Mouse (Mus musculus): Measurements from ENCODE around the gene Ovol3. TPM values are rescaled to one million over a fixed set of nuclear protein-coding genes. Genes with fewer than 3 reads are reported as not detected.

The Ovol3 gene
- polyA plus RNA-seq, 1 experiment: not detected

DNA sequence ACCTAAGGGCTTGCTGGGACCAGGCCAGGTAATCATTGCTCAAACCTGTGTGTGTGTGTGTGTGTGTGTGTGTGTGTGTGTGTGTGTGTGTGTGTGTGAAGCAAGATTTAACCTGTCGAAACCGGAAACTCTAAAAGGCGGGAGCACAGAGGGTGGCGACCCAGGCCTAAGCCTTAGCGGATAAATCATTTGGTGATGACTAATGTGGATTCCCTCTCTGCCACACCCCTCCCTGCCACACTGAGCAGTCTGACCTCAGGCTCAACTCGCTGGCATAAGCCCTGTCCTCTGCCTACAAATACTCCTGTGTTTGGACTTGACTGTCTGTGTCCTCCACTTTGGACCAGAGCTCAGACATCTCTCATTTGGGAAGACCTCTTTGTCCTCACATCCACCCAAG, 39.4 kb downstream of the Ovol3 start:
- Histone ChIP-seq H3ac (ENCODE audit: control insufficient read depth, insufficient read length, low read depth) (no peak overlapping the region), H3K79me3 (ENCODE audit: low read depth) (peaks cover 20% of the 10 kb centered on the region), H3K27me3 (ENCODE audit: control insufficient read depth, insufficient read depth, insufficient read length) (no peaks in the 10 kb centered on the region), H3K79me2 (ENCODE audit: control insufficient read depth, insufficient read depth) (peaks cover 32% of the 10 kb centered on the region), H3K36me3 (ENCODE audit: control insufficient read depth, insufficient read depth) (peaks cover 9% of the 10 kb centered on the region), H3K4me3 (ENCODE audit: insufficient read depth, poor library complexity, severe bottlenecking) (no peak overlapping the region)
- TF ChIP-seq CEBPB (IDR thresholded peaks at IDR 0.05; ENCODE audit: low read depth) (peak; percentile 33), USF1 (IDR thresholded peaks at IDR 0.05; ENCODE audit: low read depth) (no peak)

DNA sequence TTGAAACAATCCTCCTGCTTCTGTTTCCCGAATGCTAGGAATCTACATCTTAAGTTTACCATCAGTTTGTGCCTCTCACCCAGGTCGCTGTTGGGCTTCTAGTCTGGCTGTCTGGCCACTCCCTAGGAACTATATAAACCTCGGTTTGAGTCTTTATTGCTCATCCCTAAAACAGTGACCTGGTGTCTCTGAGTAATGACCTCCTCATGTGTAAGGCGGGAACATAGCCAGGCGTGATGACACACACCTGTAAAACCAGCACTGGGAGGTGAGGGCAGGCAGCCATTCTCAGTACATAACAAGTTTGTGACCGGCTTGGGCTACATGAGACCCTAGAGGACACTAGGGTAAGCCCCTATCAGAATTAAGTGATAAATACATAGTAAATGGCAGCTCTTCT, 40.1 kb downstream of the Ovol3 start:
- TF ChIP-seq FOSL1 (IDR thresholded peaks at IDR 0.05; ENCODE audit: insufficient read depth, low read length, poor library complexity, severe bottlenecking): no peak
- Histone ChIP-seq H3K4me3 (ENCODE audit: insufficient read depth, poor library complexity, severe bottlenecking) (no peak overlapping the region), H3ac (ENCODE audit: control insufficient read depth, insufficient read length, low read depth) (no peak overlapping the region), H3K79me3 (ENCODE audit: low read depth) (peaks cover 20% of the 10 kb centered on the region), H3K36me3 (ENCODE audit: control insufficient read depth, insufficient read depth) (peaks cover 16% of the 10 kb centered on the region), H3K79me2 (ENCODE audit: control insufficient read depth, insufficient read depth) (peaks cover 32% of the 10 kb centered on the region), H3K27me3 (ENCODE audit: control insufficient read depth, insufficient read depth, insufficient read length) (no peaks in the 10 kb centered on the region)

DNA sequence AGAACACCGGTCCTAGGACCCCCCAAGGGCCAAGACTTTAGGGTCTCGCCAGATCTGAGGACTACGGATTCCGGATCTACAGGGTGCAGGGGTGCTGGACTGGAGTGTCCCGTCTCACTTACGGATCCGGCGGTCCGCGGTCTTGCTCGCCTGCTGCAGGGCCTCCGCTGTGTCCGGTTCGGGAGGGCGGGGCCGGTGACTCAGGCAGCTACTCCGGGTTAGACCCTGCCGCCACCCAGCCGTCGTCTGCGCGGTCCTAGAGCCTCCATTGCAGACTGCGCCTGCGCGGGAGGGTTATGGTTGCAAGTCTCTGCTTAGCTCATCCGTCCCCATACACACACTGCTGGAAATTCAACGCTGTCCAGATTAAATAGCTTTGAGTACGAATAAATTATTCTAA, 40.6 kb downstream of the Ovol3 start:
- Histone ChIP-seq H3K36me3 (ENCODE audit: control insufficient read depth, insufficient read depth) (peaks cover 21% of the 10 kb centered on the region), H3K79me3 (ENCODE audit: low read depth) (peaks cover 20% of the 10 kb centered on the region), H3K79me2 (ENCODE audit: control insufficient read depth, insufficient read depth) (peaks cover 32% of the 10 kb centered on the region), H3ac (ENCODE audit: control insufficient read depth, insufficient read length, low read depth) (peak overlapping the region; percentile 82), H3K27me3 (ENCODE audit: control insufficient read depth, insufficient read depth, insufficient read length) (no peaks in the 10 kb centered on the region), H3K4me3 (ENCODE audit: insufficient read depth, poor library complexity, severe bottlenecking) (peak overlapping the region; percentile 79)
- no peak for TF ChIP-seq USF1 (IDR thresholded peaks at IDR 0.05; ENCODE audit: low read depth)

DNA sequence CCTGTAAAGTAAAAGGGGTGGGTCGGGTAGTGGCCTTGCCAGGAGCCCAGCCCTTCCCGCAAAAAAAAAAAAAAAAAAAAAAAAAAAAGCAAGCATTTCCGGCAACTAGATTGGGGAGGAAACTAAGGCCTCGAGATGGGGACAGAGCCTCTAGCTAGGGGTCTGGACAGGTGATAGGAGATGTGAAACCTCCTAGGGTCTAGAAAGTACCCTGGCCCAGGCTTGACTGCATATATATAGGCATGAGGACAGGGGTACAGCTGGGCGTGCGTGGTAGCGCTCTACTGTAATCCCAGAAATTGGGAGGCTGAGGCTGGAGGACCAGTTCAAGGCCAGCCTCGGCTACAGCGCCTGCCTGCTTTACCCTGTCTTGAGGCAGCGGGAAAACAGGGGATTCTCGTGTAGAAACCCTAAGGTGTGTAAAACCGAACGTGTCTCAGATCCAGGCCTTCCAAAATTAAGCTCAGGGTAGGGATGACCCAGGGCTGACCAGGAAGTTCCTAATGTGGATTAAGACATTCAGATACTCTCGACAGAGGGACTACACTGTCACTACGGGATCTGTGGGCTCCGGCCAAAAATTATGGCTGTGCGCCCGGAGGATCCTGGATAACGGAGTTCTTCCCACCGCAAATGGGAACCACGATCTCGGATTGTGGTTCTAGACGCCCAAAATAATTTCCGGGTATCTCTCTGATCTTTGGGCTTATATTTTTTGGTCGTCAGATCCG, 41.3 kb downstream of the Ovol3 start:
- peaks cover 20% of the 10 kb centered on the region for H3K79me3 ChIP-seq (ENCODE audit: low read depth)
- H3K4me3 ChIP-seq (ENCODE audit: insufficient read depth, poor library complexity, severe bottlenecking): peak overlapping the region; percentile 79
- H3K79me2 ChIP-seq (ENCODE audit: control insufficient read depth, insufficient read depth): peaks cover 32% of the 10 kb centered on the region
- H3K36me3 ChIP-seq (ENCODE audit: control insufficient read depth, insufficient read depth): peaks cover 24% of the 10 kb centered on the region
- TF ChIP-seq CTCF (IDR thresholded peaks at IDR 0.05; ENCODE audit: control insufficient read depth, insufficient read depth, insufficient read length) (no peak), USF1 (IDR thresholded peaks at IDR 0.05; ENCODE audit: low read depth) (no peak), MAX (IDR thresholded peaks at IDR 0.05) (no peak), CEBPB (IDR thresholded peaks at IDR 0.05; ENCODE audit: low read depth) (no peak), MYOG (IDR thresholded peaks at IDR 0.05; ENCODE audit: control insufficient read depth, extremely low read depth, insufficient read length) (no peak), FOSL1 (IDR thresholded peaks at IDR 0.05; ENCODE audit: insufficient read depth, low read length, poor library complexity, severe bottlenecking) (no peak), MYOD1 (IDR thresholded peaks at IDR 0.05; ENCODE audit: control insufficient read depth, insufficient read length, low read depth) (no peak)
- peak overlapping the region; percentile 82 for H3ac ChIP-seq (ENCODE audit: control insufficient read depth, insufficient read length, low read depth)
- no peaks in the 10 kb centered on the region for H3K27me3 ChIP-seq (ENCODE audit: control insufficient read depth, insufficient read depth, insufficient read length)

DNA sequence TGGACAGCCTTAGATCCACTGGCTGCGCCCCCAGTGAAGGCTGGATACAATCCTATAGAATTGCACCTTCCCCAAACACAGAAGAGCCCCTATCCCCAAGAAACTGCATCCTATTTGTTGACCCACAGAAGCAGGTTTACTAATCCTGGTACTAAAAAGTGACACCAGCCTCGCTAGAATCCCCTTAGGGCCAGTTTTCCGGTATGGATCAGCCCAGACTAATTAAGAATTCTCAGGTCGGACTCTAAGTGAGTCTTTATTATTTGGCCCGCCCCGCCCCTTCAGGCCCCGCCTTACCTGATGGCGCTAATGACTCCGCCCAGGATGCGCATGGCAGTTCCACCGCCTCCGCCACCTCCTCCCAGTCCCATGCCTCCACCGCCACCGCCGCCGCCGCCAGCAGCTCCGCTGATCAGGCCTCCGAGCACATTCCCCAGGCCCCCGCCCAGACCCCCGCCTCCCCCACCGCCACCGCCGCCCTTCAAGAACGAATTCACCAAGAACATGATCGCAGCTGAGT, 41.9 kb downstream of the Ovol3 start:
- TF ChIP-seq MYOG (IDR thresholded peaks at IDR 0.05; ENCODE audit: control insufficient read depth, extremely low read depth, insufficient read length): no peak

DNA sequence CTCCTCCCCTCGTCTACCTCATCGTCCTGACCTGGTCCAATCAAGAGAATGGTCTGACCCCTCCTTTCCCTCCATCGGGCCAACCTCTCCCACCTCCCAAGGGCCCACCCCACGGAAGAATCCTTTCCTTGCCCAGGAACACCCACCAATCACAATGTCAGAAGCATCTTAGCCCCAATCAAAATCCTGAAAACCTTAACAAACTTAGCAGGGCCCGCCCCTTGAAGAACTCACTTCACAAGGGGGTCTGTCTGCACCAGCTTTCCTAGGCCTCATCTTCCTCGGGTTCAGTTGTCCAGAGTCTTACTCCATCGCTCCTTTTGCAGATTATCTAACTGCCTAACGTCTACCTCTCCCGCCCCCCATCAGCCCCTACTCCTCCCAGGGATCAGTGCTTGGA, 42.5 kb downstream of the Ovol3 start:
- Histone ChIP-seq H3K36me3 (ENCODE audit: control insufficient read depth, insufficient read depth) (peaks cover 35% of the 10 kb centered on the region), H3K4me3 (ENCODE audit: insufficient read depth, poor library complexity, severe bottlenecking) (peak overlapping the region; percentile 79), H3K79me3 (ENCODE audit: low read depth) (peaks cover 20% of the 10 kb centered on the region), H3K79me2 (ENCODE audit: control insufficient read depth, insufficient read depth) (peaks cover 32% of the 10 kb centered on the region), H3ac (ENCODE audit: control insufficient read depth, insufficient read length, low read depth) (no peak overlapping the region), H3K27me3 (ENCODE audit: control insufficient read depth, insufficient read depth, insufficient read length) (no peaks in the 10 kb centered on the region)
- TF ChIP-seq USF1 (IDR thresholded peaks at IDR 0.05; ENCODE audit: low read depth) (no peak), MYOD1 (IDR thresholded peaks at IDR 0.05; ENCODE audit: control insufficient read depth, insufficient read length, low read depth) (no peak), CEBPB (IDR thresholded peaks at IDR 0.05; ENCODE audit: low read depth) (no peak), MYOG (IDR thresholded peaks at IDR 0.05; ENCODE audit: control insufficient read depth, extremely low read depth, insufficient read length) (no peak), MAX (IDR thresholded peaks at IDR 0.05) (no peak), CTCF (IDR thresholded peaks at IDR 0.05; ENCODE audit: control insufficient read depth, insufficient read depth, insufficient read length) (no peak), FOSL1 (IDR thresholded peaks at IDR 0.05; ENCODE audit: insufficient read depth, low read length, poor library complexity, severe bottlenecking) (no peak)

More for the DNA sequence above, 41.9 kb downstream of the Ovol3 start:
- peak overlapping the region; percentile 20 for H3ac ChIP-seq (ENCODE audit: control insufficient read depth, insufficient read length, low read depth)
- peaks cover 30% of the 10 kb centered on the region for H3K36me3 ChIP-seq (ENCODE audit: control insufficient read depth, insufficient read depth)
- peaks cover 20% of the 10 kb centered on the region for H3K79me3 ChIP-seq (ENCODE audit: low read depth)
- peaks cover 32% of the 10 kb centered on the region for H3K79me2 ChIP-seq (ENCODE audit: control insufficient read depth, insufficient read depth)
- no peaks in the 10 kb centered on the region for H3K27me3 ChIP-seq (ENCODE audit: control insufficient read depth, insufficient read depth, insufficient read length)
- peak overlapping the region; percentile 79 for H3K4me3 ChIP-seq (ENCODE audit: insufficient read depth, poor library complexity, severe bottlenecking)
